Mouse (Mus musculus) cerebellum, postnatal 14 days (tissue): ENCODE measurements around the gene Olfr1037.
"Not testable (repeated sequence)": the region's sequence is repeated elsewhere in the genome, so short reads cannot be mapped to it uniquely, and the experiment has no call there.

Experiments used
- DNase-seq, 2 experiments: peaks; one replicate each; pipeline ENCODE4 v3.0.0; 2021; ENCODE audit warnings: mixed read lengths in 2 of 2

Olfr1037 gene

GRCm38 (mm10) chr2:86087285-86087684 lies at the start of gene Olfr1037:
Olfr1037 (minus strand) TSS chr2:86087385.
- DNase-seq, result no peak

GRCm38 (mm10) chr2:86135828-86136227 lies 48.6 kb upstream of the Olfr1037 start, which contains the start of gene Olfr1039:
Olfr1039 (minus strand) TSS chr2:86135928.
- no peak for DNase-seq

- DNase-seq, result not testable (repeated sequence)
These were observed 6.7 kb downstream of the Olfr1037 start for GRCm38 (mm10) chr2:86080478-86080877.

DNA sequence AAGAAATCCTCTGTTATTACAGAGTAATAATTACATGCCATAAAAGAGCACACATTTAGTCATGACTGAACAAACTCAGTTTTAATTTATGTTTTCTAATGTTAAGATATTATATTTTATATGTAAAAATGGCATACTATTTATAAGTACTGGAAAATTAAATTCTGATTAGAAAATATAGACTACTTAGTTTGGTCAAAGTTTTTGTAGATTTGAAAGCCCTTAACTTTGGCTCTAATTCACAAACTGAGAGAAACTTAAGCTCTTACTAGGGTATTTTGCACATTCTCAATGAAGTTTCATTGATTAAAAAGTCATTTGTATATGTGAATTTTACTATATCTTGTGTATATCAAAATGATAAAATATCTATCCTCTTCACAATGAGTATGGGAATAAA lies 13.5 kb downstream of the Olfr1037 start, which contains the start of gene Olfr1036:
Gene Olfr1036, plus strand, starts transcription at position 301 of the 400 bp plus-strand sequence.
- DNase-seq, result not testable (repeated sequence)

GRCm38 (mm10) chr2:86070189-86070588 lies 17.0 kb downstream of the Olfr1037 start:
- DNase-seq, result no peak

DNA sequence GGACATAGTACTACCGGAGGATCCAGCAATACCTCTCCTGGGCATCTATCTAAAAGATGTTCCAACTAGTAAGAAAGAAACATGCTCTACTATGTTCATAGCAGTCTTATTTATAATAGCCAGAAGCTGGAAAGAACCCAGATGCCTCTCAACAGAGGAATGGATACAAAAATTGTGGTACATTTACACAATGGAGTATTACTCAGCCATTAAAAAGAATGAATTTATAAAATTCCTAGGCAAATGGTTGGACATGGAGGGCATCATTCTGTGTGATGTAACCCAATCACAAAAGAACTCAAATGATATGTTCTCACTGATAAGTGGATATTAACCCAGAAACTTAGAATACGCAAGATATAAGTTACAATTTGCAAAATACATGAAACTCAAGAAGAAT lies 23.4 kb downstream of the Olfr1037 start:
- DNase-seq, result not testable (repeated sequence)

DNA sequence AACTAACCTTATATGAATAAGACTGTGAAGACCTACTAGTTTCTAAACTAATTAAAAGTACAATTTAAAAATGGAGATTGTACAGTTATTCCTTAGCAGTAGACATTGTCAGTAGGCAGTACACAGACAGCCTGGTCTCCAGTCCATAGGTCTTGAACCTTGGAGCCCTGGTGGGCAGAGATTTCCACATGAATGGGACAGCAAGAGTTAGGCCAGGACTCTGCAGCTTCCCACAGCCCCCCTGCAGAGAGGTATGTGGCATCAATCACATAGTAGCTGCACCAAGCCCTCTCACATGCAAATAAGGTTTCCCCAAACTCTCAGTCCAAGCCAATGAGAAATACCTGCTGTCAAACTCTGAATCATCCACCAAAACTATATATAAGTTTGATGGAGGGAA lies 36.4 kb downstream of the Olfr1037 start:
- not testable (repeated sequence) for DNase-seq

DNA sequence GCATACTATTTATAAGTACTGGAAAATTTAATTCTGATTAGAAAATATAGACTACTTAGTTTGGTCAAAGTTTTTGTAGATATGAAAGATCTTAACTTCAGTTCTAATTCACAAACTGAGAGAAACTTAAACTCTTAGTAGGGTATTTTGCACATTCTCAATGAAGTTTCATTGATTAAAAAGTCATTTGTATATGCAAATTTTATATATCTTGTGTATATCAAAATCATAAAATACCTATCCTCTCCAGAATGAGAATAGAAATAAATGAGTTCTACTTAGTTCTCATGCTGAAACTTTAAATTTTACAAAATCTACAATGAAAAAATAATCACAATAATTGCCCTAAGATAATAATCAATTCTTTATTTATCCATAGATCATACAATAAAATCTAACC lies 41.6 kb downstream of the Olfr1037 start, which contains the start of gene Olfr1034:
Gene Olfr1034, plus strand, starts transcription at position 301 of the 400 bp plus-strand sequence.
- DNase-seq, result no peak
